Mouse (Mus musculus): ENCODE results near the gene Nphs1. TPM values are rescaled to one million over a fixed set of nuclear protein-coding genes. Genes with fewer than 3 reads are reported as not detected.
"Not testable (repeated sequence)": the region's sequence is repeated elsewhere in the genome, so short reads cannot be mapped to it uniquely, and the experiment has no call there.

Gene Nphs1
- total RNA-seq, 1 experiment from 2014 or later: not detected

DNA sequence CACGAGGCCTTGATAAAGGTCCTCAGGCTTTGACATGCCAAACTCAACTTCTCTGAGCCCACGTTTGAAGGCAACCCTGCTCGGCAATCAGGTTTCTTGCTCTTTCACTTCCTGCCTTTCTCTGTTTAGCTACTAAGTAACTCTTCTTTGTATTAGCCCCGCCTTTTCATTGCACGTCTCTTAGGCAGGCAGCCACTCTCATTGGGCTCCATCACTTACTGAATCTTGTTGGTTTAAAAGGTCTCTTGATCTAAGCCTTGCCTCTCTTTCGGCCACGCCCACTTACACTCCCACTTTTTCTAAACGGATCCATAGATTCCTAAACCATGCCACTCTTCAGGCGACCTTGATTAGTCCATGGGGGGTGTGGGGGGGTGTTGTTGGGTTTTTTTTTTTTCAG is 14.4 kb upstream of the Nphs1 start:
- DNase-seq: no peak

DNA sequence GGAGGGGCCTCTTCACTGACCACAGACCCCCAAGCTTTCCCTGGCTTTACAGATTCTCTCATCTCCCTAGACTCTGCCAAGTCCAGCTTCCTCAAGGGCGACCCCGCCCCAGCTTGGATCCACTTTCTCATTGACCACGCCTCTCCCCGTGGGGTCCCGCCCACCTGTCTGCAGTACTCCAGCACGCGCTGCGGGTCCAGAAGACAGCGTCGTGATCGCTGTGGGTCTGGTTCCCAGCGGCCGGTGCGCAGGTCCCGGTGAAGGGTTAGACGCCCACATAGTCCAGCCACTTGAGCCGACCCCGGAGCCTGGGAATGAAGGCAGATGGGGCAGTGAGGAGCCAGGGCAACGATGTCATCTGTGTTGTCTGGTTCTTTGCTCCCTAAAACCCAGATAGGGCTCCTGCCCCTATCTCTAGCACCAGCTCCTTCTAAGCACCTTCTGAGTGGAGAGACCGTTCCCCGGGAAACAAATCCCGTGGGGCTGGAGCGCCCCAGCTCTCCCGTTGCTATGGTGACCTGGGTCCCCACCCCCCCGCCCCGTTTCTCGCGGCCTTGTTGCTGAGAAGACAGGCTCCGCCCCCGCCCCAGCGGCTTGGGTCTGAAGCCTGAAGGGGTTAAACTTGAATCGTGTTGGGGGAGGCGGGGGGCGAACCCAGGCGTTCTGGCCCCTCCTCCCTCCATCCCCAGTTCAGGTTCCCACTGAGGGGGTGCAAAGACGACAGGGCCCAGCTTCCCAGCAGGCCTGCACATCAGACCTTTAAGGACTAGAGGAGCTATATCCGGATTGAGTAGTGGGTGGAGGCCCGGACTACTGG is 13.8 kb upstream of the Nphs1 start:
- DNase-seq: peak; percentile 67

DNA sequence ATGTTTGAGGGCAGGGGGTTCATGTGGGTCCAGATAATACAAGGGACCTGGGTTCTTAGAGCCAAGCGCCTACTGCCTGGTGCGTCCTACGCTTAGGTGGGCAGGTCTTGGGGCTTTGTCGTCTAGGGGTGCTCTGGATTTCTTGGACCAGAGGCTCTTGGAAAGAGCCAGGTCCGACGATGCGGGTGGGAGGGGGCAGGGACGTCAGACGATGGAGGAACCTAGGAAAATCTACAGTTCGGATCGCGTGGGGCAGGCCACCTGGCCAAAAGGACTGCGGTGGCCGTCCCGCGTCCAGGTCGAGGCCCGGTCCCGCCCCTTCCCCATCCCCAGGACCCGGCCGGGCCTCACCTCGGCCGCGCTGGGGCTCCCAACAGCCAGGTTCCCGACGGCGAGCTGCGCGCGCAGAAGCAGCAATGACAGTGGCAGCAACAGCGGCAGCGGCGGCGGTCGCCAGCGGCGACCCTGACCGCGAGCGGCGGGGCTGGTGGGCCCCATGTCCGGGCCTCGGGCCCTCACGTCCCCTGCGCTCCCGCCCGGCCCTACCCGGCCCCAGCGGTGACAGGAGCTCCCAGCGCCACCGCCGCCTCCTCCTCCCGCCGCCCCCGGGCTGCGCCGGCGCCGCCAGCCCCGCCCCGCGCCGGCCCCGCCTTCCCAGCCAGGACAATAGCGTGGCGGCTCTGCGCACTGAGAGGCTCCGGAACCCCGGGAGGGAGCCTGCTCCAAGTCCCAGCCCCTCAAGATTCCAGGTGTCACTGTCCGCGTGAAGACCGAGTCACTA is 13.0 kb upstream of the Nphs1 start, which contains the start of gene Aplp1:
Aplp1 (minus strand) TSS at position 565 of the 781 bp plus-strand sequence.
- peak; percentile 76 for DNase-seq

DNA sequence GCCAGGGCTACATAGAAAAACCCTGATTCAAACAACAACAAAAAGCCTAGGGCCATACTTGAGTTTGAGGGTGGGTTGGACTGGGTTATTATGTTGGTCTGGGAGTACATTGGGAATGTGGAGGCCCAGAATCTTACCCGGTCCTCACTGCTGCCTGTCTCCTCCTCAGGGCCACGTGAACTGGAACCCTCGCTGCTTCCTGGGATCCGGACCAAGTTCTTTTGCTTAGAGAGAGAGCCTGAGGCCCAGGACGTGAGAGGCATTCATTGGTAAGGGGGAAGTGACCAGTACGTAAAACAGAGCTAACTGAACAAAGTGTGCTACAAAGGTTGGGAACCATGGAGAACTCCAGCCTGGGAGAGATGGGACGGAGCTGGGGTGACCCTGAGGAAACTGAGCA is 7.9 kb upstream of the Nphs1 start:
- DNase-seq: no peak

DNA sequence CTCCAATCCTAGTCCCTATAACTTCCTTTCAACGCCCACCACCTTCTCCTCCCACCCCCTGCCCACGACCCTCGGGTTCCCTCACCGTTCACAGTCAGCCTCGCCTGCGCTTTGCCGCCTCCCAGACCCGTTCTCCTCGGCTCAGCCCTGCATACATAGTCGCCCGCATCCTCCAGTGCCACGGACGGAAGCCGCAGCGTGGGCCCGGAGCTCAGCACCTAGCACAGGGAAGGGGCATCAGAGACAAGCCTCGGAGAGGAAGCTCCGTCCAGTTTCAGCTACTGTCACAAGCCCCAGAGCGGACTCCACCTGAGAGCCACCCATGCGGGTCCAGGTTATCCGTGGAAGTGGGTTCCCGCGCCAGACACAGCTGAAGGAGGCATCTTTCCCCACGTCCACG is 4.8 kb upstream of the Nphs1 start:
- no peak for DNase-seq

DNA sequence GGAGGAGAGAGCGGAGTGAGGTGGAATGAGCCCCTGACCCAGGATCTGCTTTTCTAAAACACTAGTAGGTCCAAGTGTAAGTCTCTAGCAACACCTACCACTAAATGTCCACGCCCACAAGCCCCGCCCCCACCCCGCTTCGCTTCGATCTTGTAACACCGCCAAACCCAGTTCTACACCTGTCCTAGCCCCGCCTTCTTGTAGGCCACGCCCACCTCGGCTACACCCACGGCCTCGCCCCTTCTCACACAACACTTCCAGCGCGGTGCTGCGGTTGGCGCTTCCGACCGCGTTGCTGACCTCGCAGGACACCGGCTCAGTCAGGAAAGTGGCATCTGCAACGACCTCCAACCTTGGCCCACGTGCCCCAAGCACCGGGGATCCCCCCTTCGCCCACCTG is 4.3 kb upstream of the Nphs1 start:
- DNase-seq: peak; percentile 36

DNA sequence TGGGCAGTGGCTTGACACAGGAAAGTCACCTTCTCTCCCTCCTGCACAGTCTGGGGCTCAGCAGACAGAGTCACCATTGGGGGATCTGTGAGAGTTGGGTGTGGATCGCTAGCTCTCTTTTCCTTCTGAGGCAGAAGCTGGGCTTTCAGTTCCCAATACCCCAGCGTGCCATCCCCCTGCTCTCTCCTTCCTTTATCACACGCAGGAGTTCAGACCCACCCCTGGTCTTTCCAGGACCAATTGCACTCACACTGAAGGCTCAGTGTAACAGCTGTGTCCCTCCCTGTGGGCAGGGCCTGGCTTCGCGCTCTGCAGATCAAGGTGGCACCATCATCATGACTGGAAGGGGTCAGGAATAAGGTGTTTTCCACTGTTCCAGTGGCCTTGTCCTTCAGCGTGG is 3.9 kb upstream of the Nphs1 start:
- DNase-seq: no peak

DNA sequence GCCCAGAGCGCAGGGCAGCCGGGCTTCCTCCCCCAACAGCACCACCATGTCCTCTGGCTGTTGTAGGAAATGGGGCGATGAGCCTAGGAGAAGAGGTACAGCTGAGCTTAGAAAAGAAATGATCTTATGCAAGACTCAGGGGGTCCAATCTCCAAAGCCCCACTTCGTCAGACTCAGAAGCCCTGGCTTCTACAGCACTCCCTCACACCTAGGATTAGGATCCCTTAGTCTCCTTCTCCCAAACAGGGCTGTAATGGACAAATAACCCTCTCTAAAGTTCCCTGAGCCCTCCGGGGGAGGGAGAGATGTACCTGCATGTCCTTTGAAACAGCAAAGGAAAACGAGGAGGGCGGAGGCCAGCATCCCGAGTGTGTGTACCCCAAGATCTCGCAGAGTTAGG is 1.6 kb upstream of the Nphs1 start:
- DNase-seq: no peak

DNA sequence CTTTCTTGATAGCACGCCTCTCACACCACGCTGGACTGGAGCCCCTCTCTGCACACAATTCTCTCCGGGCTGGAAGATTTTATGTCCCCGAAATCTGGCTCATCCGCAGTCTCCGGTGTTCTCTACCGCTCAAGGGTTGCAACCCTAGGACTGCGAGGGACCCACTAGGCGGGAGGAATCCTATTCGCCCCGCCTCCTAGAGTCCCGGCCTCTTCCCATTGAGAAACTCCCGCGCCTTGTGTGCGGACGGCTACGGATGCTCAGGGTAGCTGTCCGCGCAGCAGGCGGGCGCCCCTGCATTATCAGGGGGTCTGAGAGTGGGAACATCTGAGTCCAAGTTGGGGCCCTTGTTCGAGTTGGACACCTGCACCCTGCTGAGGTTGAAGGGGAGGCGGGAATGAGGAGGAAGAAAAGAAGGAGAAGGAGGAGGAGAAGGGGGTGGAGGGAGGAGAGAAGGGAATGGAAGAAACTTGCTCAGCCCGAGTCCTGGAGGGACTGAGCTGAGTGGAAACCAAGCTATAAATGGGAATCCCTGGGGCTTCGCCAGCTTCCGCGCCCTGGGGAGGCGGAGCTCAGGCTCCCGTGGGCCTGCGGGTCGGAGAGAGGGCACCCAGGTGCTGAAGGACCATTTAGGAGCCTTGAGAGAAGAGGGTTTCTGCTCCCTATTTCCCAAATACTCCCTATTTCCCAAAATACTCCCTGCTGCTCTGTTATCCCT is 1.0 kb upstream of the Nphs1 start:
- DNase-seq: no peak

DNA sequence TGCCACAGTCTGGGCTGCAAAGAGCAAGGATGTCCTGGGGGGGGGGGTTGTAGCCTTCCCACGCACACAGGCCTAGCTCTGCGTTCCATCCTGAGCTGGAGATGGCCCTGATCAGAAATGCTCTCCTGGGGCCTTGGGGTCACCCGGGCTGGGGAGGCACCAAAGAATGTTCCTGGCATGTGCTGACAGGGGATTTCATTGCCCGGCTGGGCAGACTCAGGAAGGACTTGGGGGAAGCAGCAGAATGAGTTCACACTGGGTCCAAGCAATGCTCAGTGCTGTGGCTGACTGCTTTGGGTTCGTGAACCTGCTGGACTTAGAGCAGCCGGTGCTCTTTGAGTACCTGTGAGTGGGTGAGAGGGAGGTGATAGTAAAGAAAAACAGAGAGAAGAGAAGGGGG is 1.4 kb downstream of the Nphs1 start:
- DNase-seq: no peak

DNA sequence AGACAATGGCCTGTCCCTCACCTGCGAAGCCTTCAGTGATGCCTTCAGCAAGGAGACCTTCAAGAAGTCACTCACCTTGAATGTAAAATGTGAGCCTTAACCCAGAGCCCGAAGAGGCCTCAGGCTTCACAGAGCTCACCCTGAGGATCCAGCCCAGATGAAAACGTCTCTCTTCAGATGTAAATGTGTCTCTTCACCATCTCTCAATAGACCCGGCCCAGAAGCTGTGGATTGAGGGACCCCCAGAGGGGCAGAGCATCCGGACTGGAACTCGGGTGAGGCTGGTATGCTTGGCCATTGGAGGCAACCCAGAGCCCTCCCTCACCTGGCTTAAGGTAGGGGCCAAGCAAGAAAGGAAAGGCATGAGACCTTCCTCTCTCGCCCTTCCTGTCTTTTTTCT is 5.5 kb downstream of the Nphs1 start:
- no peak for DNase-seq

DNA sequence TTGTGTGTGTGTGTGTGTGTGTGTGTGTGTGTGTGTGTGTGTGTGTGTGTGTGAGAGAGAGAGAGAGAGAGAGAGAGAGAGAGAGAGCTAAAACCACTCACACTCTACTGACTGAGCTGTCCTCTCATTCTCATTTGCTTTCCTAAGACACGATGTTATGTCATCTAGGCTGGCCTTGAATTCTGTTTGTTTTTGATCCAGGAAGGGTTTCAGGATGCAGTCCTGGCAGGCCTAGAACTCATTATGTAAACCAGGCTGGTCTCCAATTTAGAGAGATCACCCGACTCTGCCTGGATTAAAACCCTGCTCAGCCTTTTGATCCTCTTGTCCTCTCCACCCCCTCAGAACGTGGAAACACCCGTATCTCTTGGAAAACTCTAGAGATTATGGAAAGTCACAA is 5.9 kb downstream of the Nphs1 start:
- no peak for DNase-seq

DNA sequence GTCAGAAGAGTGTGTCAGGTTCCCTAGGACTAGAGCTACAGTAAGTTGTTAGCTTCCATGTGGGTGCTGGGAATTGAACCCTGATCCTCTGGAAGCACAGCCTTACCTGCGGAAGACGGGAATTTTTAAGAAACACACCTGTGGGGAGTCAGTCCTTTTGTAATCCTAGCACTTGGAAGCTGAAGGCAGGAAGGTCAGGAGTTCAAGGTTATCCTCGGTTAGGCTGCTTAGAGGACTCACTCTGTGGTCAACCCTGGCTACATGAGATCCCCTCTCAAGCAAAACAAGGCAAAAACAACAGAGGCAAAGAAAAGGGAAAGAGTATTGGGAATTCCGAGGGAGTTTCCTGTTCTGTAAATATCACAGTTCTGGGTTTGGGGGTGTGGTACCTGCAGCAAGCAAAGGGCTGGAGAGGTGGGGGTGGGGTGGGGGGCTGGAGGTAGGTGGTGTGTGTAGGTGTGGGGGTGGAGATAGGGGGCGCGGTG is 6.7 kb downstream of the Nphs1 start:
- DNase-seq: no peak

DNA sequence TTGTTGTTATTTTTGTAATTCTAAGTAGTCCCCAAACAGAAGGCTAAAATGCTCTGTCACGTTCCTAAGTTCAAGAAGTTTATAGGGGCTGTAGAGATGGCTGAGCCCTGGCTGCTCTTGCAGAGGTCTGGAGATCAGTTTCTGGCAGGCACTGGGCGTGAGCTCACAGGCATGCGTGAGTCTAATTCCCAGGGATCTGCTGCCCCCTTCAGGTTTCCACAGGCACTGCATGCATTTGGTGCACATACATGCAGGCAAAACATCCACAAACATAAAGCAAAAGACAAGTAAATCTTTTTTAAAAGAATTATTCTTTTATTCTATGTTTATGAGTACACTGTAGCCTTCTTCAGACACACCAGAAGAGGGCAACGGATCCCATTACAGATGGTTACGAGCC is 14.3 kb downstream of the Nphs1 start:
- peak; percentile 71 for DNase-seq

DNA sequence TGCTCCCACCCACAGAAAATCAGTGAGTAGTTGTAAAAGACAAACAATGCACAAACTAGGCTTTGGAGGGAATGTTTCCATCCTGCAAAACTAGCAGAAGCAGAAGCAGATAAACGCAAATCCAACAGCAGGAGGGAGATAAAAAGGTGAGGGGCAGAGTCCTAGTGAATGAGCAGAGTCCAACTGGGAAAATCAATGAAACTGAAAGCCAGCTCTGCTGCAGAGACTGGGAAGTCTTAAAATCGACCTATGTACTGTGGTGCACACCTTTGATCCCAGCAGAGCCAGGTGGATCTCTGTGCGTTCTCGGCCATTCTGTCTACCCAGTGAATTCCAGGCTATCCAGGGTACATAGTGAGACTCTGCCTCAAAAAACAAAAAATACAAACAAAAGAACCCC is 16.9 kb downstream of the Nphs1 start:
- DNase-seq: no peak

DNA sequence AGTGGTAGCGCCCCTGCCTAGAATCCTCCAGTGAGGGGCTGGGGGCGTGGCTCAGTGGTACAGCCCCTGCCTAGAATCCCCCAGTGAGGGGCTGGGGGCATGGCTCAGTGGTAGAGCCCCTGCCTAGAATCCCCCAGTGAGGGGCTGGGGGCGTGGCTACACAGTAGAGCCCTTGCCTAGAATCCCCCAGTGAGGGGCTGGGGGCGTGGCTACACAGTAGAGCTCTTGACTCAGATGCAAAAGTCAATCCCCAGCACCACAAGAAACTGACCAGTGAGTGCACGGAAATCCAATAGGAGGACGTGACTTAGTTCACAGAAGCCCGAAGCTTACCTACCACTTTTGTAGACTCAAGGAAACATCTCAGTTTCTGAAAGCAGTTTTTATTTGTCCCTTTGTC is 18.0 kb downstream of the Nphs1 start:
- not testable (repeated sequence) for DNase-seq

DNA sequence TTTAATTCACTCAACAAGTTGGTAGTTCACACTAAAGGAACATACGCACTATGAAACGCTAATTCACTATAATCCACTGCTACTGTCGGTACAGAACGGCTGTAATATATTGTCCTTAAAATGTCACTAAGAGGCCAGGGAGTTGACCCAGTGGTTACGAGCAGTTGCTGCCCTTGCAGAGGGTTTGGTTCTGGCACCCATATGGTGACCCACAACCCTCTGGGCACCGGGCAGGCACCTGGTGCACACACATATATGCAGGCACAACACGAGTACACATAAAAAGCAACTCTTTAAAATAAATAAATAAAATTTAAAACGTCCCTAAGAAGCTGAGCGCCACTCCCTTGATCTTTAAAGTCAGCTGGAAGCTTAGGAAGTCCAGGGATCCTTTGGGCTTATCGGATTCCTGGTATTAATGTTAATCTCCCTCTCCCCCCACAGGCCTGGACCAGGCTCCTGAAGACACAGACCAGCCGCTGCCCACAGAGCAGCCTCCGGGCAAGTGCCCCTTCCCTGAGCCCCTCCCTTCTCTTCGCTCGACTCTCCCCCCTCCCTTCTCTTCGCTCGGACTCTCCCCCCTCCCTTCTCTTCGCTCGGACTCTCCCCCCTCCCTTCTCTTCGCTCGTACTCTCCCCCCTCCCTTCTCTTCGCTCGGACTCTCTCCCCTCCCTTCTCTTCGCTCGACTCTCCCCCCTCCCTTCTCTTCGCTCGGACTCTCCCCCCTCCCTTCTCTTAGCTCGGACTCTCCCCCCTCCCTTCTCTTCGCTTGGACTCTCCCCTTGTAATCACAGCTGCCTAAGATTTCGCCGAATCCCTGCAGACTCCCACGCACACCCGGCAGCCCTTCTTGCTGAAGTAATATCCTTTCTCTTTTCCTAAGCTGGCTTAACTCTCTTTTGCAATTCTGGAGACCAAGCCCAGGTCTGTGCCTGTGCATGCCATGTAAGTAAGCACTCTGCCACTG is 19.6 kb downstream of the Nphs1 start:
- DNase-seq: no peak

DNA sequence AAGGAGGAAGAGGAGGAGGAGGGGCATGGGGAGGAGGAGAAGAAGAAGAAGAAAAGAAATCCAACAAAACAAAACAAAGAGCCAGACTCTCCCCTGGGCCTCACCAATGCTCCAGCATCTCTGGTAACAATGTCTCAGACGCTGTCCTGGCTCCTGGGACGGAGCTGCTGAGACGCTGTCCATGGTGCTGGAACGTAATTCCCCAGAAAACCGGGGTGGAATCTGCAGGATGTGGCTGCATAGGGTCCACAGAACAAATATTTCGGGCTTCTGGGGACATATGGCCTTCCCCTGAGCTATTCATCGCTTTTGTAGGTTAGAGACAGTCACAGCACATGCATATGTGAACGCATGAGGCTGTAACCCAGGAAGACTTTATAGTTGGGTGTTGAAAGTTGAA is 26.1 kb downstream of the Nphs1 start:
- DNase-seq: peak; percentile 61

DNA sequence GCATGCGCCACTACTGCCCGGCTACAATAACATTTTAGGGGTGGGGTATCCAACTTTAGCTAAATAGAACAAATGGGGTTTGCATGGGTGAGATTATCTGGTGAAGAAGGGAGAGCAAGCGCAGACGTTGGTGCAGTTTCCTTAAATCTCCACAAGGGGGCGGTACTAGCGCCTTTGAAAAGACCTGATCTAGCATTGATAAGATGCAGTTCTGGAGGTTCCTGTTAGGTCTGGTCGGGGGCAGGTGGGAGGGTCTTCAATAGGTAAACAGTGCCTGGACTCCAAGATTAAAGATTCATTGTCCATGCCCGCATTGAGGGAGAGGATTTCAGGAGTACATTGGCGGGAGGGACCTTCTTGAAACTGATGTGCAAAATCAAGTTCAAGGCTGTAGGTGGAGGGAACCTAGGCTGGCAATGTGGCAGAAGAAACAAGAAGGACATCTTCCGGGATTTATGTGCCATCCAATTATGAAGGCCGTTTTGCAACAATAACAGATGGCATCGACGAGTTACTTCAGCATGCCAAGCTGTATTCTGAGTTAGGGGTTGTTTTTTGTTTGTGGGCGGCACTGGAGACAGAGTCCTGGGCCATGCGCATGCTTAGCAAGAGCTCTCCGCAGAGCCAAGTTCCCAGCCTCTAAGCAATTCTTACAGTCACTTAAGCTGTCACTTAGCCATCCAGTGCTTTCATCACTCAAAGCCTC is 32.3 kb downstream of the Nphs1 start:
- peak; percentile 62 for DNase-seq

DNA sequence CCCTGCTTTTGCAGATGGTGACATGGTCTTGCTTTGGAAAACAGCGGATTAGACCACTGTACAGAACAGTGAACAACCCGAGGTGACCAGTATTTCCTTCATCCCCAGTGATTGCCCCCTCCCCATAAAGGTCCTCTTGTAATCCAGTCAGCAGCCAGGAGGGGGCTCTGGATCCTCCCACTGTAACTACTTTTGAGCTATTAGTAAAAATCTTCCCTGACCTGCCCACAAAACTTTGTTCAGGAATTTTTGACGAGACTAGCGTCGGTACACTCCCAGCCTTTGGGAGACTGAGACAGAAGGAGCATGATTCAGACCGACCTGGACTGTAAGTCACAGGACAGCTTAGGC is 32.8 kb downstream of the Nphs1 start:
- DNase-seq: no peak

DNA sequence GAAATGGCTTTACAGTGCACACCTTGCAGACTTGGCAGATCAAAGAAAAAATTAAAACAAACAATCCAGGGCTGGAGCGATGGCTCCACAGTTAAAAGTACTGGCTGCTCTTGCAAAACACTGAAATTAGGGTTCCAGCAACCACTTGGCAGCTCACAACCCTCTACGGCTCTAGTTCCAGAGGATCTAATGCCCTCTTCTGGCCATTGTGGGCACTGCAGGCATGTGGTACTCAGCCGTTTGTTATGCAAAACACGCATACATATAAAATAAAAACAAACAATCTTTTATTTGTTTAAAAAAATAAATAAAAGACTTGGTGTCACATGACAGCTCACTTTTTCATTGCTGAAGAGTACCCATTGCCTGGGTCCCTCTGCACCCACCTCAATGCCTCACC is 34.6 kb downstream of the Nphs1 start:
- peak; percentile 84 for DNase-seq

Data from adrenal gland, postnatal 14 days (tissue).